Mouse (Mus musculus) embryonic facial prominence, embryonic 14.5 days (tissue): ENCODE measurements around the gene Cttnbp2nl. TPM values are rescaled to one million over a fixed set of nuclear protein-coding genes. Genes with fewer than 3 reads are reported as not detected.

Experiments used
- polyA plus RNA-seq: library from polyadenylated mRNA; unstranded; fragments of >200 nt; fragmentation: Nextera tagmentation; extraction: Ambion mirVana; gene quantifications from 2 replicates; pipeline ENCODE4 v1.2.1, GENCODE M21; 2014

Cttnbp2nl gene
- polyA plus RNA-seq, 1 experiment from 2014 or later, result 27.4 TPM

Other genes starting within 250 kb of the Cttnbp2nl start
- gene Mov10, start 234.6 kb downstream of the Cttnbp2nl start, polyA plus RNA-seq, result 38.1 and 44.6 TPM in 2 replicates
- gene St7l, start 189.1 kb downstream of the Cttnbp2nl start, polyA plus RNA-seq, result 32.8 and 35.3 TPM in 2 replicates
- 192 and 219 TPM in 2 replicates for gene Capza1, start 188.6 kb downstream of the Cttnbp2nl start, polyA plus RNA-seq
- gene Wnt2b, start 91.2 kb downstream of the Cttnbp2nl start, polyA plus RNA-seq, result 1.3 and 1.4 TPM in 2 replicates
- not detected in 2 replicates for gene 4930564D02Rik, start 13.7 kb upstream of the Cttnbp2nl start, polyA plus RNA-seq